Mouse (Mus musculus) bone marrow macrophage, adult 2 months (primary cell): ENCODE data around the gene Gtpbp6.

ENCODE experiments used
- CTCF ChIP-seq: IDR thresholded peaks from 2 replicates; pipeline ENCODE4 v1.5.1; 2012; ENCODE audit warnings: low read depth, mild to moderate bottlenecking, low read length, moderate library complexity
- POLR2A ChIP-seq: IDR thresholded peaks from 2 replicates; pipeline ENCODE4 v1.6.1; 2012; ENCODE audit warnings: mild to moderate bottlenecking, low read depth, low read length, borderline replicate concordance

DNA sequence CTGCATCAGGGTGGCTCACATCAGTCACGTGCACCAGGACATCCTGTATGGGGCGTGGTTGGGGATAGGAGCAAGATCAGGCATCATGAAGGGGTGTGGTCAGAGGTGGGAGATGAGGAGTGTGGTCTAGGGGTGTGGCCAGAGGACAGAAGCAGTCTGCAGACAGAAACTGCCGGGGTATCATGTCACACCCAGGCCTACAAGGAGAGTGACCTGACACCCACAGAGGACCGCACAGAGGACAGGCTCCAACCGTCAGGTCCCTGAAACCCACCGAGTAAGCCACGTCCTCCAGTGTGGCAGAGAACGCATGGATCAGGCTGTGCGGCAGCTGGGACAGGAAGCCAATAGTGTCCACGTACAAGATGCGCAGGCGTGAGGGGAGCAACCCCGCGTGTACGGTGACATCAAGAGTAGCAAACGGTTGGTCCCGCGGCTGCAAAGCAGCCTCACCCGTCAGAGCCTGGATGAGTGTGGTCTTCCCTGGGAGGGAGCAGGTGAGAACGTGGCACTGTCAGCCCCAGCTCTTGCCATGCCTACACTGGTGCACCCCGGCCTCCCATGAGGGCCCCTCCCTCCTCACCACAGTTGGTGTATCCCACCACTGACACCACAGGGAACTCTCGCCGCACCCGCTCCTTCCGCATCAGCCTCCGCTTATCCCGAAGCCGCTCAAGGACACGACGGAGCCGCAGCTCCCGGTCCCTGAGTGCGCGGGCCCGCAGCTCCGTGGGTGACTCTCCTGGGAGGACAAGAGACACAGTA lies 3.2 kb downstream of the Gtpbp6 start:
- TF ChIP-seq POLR2A (no peak), CTCF (no peak)
